Mouse (Mus musculus): ENCODE results near the gene Ankrd44.

- TF ChIP-seq CTCF (IDR thresholded peaks at IDR 0.05; ENCODE audit: low read depth, low read length) (no peak), EP300 (IDR thresholded peaks at IDR 0.05; ENCODE audit: insufficient read depth, low read depth, low read length) (no peak), POLR2A (IDR thresholded peaks at IDR 0.05; ENCODE audit: insufficient read depth, low read length) (no peak)
These were observed 60.1 kb downstream of the Ankrd44 start for GRCm38 (mm10) chr1:54866131-54866530.

Measured in ES-Bruce4 (cell line).